Mouse (Mus musculus) midbrain, embryonic 10.5 days (tissue): Measurements from ENCODE around the gene Cldn22. TPM values are rescaled to one million over a fixed set of nuclear protein-coding genes. Genes with fewer than 3 reads are reported as not detected.

Experiments
- DNase-seq: peaks from one replicate; pipeline ENCODE4 v3.0.0-alpha.2; 2017; ENCODE audit warnings: low spot score
- H3K27ac ChIP-seq: fragments of 300-500 bp; sonication (generic); replicated peaks from 2 replicates; pipeline ENCODE4 v1.5.1; 2016; ENCODE audit warnings: mild to moderate bottlenecking
- H3K27me3 ChIP-seq: fragments of 300-500 bp; sonication (generic); 2 replicates; pipeline ENCODE4 v1.6.1; 2016; ENCODE audit warnings: low read depth, mild to moderate bottlenecking; ENCODE audit not compliant: poor library complexity, severe bottlenecking
- H3K36me3 ChIP-seq: fragments of 300-500 bp; sonication (generic); 2 replicates; pipeline ENCODE4 v1.6.1; 2016; ENCODE audit warnings: mild to moderate bottlenecking, moderate library complexity
- H3K4me1 ChIP-seq: fragments of 300-500 bp; sonication (generic); 2 replicates; pipeline ENCODE4 v1.6.1; 2016
- H3K4me3 ChIP-seq: fragments of 300-500 bp; sonication (generic); 2 replicates; pipeline ENCODE4 v1.5.1; 2016; ENCODE audit warnings: mild to moderate bottlenecking, moderate library complexity
- H3K9me3 ChIP-seq: fragments of 300-500 bp; sonication (generic); replicated peaks from 2 replicates; pipeline ENCODE4 v1.6.1; 2016; ENCODE audit warnings: mild to moderate bottlenecking
- WGBS: fragments of 180-500 bp; shearing (Covaris S2); methylation state at CpG from one replicate; pipeline ENCODE4 v1.1.7; 2016; 5-methylcytosine and 5-hydroxymethylcytosine counted together
- polyA plus RNA-seq: library from polyadenylated mRNA; unstranded; fragments of >200 nt; fragmentation: Nextera tagmentation; extraction: Ambion mirVana; gene quantifications from 2 replicates; pipeline ENCODE4 v1.2.1, GENCODE M21; 2016

Gene Cldn22
- polyA plus RNA-seq, 1 experiment from 2014 or later: not detected

- Histone ChIP-seq H3K36me3 (peaks cover 12% of the 10 kb centered on the region), H3K4me1 (peaks cover 11% of the 10 kb centered on the region), H3K9me3 (no peaks in the 10 kb centered on the region), H3K27me3 (no peaks in the 10 kb centered on the region), H3K4me3 (no peak overlapping the region), H3K27ac (no peak overlapping the region)
- no peak for DNase-seq
- 75% methylated on average over 13 of the region's 13 CpGs for WGBS
These were observed 50.4 kb downstream of the Cldn22 start for GRCm38 (mm10) chr8:47874497-47875178.

Other genes with a start within 250 kb of the Cldn22 start
- 9.0 and 11.4 TPM in 2 replicates for gene Ing2, start 148.9 kb upstream of the Cldn22 start, polyA plus RNA-seq
- 38.5 and 44.3 TPM in 2 replicates for gene Cdkn2aip, start 110.5 kb upstream of the Cldn22 start, polyA plus RNA-seq
- gene Cldn24, start 2.3 kb upstream of the Cldn22 start, polyA plus RNA-seq: not detected in 2 replicates
- 7.1 and 7.6 TPM in 2 replicates for gene Wwc2, start 166.4 kb downstream of the Cldn22 start, polyA plus RNA-seq